Mouse (Mus musculus): ENCODE data around the gene Lrrc8a.

DNA sequence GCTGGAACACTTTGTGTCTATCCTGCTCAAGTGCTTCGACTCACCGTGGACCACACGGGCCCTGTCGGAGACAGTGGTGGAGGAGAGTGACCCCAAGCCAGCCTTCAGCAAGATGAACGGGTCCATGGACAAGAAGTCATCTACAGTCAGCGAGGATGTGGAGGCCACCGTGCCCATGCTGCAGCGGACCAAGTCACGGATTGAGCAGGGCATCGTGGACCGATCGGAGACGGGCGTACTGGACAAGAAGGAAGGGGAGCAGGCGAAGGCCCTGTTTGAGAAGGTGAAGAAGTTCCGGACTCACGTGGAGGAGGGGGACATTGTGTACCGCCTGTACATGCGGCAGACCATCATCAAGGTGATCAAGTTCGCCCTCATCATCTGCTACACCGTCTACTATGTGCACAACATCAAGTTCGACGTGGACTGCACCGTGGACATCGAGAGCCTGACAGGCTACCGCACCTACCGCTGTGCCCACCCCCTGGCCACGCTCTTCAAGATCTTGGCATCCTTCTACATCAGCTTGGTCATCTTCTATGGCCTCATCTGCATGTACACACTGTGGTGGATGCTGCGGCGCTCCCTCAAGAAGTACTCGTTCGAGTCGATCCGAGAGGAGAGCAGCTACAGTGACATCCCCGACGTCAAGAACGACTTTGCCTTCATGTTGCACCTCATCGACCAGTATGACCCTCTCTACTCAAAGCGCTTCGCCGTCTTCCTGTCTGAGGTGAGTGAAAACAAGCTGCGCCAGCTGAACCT, 18.3 kb downstream of the Lrrc8a start:
- no peak for TF ChIP-seq CHD2 (IDR thresholded peaks at IDR 0.05; ENCODE audit: low read depth, low read length)
- TF ChIP-seq ZC3H11A (IDR thresholded peaks at IDR 0.05; ENCODE audit: borderline replicate concordance, low read depth, low read length), result no peak

All from ES-E14 (cell line).